Mouse (Mus musculus): Measurements from ENCODE around the gene Apol6.
"Not testable (repeated sequence)": the region's sequence is repeated elsewhere in the genome, so short reads cannot be mapped to it uniquely, and the experiment has no call there.

The Apol6 gene

GRCm38 (mm10) chr15:77054611-77055175, 10.2 kb downstream of the Apol6 start:
- no peaks in the 10 kb centered on the region for H3K36me3 ChIP-seq (ENCODE audit: insufficient read depth, low read length)
- peaks cover 85% of the 10 kb centered on the region for H3K4me1 ChIP-seq (replicated peaks; ENCODE audit: low read depth, low read length)
- TF ChIP-seq NANOG (IDR thresholded peaks at IDR 0.05; ENCODE audit: borderline replicate concordance, low read length) (no peak), POU5F1 (IDR thresholded peaks at IDR 0.05; ENCODE audit: borderline replicate concordance, low read length) (no peak)
- H3K9me3 ChIP-seq (ENCODE audit: low read length): peaks cover 18% of the 10 kb centered on the region
- no peak overlapping the region for H3K4me3 ChIP-seq (replicated peaks; ENCODE audit: low read length)
- peaks cover 6% of the 10 kb centered on the region; the same call in 1 of the 2 replicates for H3K27me3 ChIP-seq (ENCODE audit: insufficient read depth, low read length)

GRCm38 (mm10) chr15:77056001-77056790, 11.7 kb downstream of the Apol6 start:
- Histone ChIP-seq H3K36me3 (ENCODE audit: insufficient read depth, low read length) (no peaks in the 10 kb centered on the region), H3K4me1 (replicated peaks; ENCODE audit: low read depth, low read length) (peaks cover 86% of the 10 kb centered on the region), H3K27me3 (ENCODE audit: insufficient read depth, low read length) (no peaks in the 10 kb centered on the region), H3K4me3 (replicated peaks; ENCODE audit: low read length) (peak overlapping the region; percentile 70), H3K9me3 (ENCODE audit: low read length) (peaks cover 20% of the 10 kb centered on the region)
- TF ChIP-seq POU5F1 (IDR thresholded peaks at IDR 0.05; ENCODE audit: borderline replicate concordance, low read length) (no peak), CTCF (conservative IDR thresholded peaks at IDR 0.05; ENCODE audit: low read length) (no peak), NANOG (IDR thresholded peaks at IDR 0.05; ENCODE audit: borderline replicate concordance, low read length) (no peak)

GRCm38 (mm10) chr15:77056791-77057051, 12.2 kb downstream of the Apol6 start:
- peaks cover 85% of the 10 kb centered on the region for H3K4me1 ChIP-seq (replicated peaks; ENCODE audit: low read depth, low read length)
- no peak for TF ChIP-seq NANOG (IDR thresholded peaks at IDR 0.05; ENCODE audit: borderline replicate concordance, low read length)
- TF ChIP-seq POU5F1 (IDR thresholded peaks at IDR 0.05; ENCODE audit: borderline replicate concordance, low read length): no peak
- no peak for TF ChIP-seq CTCF (conservative IDR thresholded peaks at IDR 0.05; ENCODE audit: low read length)
- peaks cover 20% of the 10 kb centered on the region for H3K9me3 ChIP-seq (ENCODE audit: low read length)
- H3K27me3 ChIP-seq (ENCODE audit: insufficient read depth, low read length): no peaks in the 10 kb centered on the region
- peak overlapping the region; percentile 70 for H3K4me3 ChIP-seq (replicated peaks; ENCODE audit: low read length)
- H3K36me3 ChIP-seq (ENCODE audit: insufficient read depth, low read length): no peaks in the 10 kb centered on the region

GRCm38 (mm10) chr15:77058566-77058965, 14.0 kb downstream of the Apol6 start:
- H3K4me1 ChIP-seq (replicated peaks; ENCODE audit: low read depth, low read length): peaks cover 75% of the 10 kb centered on the region
- TF ChIP-seq CTCF (conservative IDR thresholded peaks at IDR 0.05; ENCODE audit: low read length): no peak
- TF ChIP-seq NANOG (IDR thresholded peaks at IDR 0.05; ENCODE audit: borderline replicate concordance, low read length): no peak; the same call in 1 of the 2 replicates
- TF ChIP-seq POU5F1 (IDR thresholded peaks at IDR 0.05; ENCODE audit: borderline replicate concordance, low read length): no peak

GRCm38 (mm10) chr15:77059416-77059815, 14.9 kb downstream of the Apol6 start:
- H3K4me3 ChIP-seq (replicated peaks; ENCODE audit: low read length); H3K27me3 ChIP-seq (ENCODE audit: insufficient read depth, low read length); H3K36me3 ChIP-seq (ENCODE audit: insufficient read depth, low read length): not testable (repeated sequence)

More at GRCm38 (mm10) chr15:77058566-77058965, 14.0 kb downstream of the Apol6 start:
- no peaks in the 10 kb centered on the region for H3K36me3 ChIP-seq (ENCODE audit: insufficient read depth, low read length)
- peaks cover 20% of the 10 kb centered on the region for H3K9me3 ChIP-seq (ENCODE audit: low read length)
- H3K27me3 ChIP-seq (ENCODE audit: insufficient read depth, low read length): no peaks in the 10 kb centered on the region
- H3K4me3 ChIP-seq (replicated peaks; ENCODE audit: low read length): no peak overlapping the region

GRCm38 (mm10) chr15:77062746-77063145, 18.2 kb downstream of the Apol6 start:
- H3K4me3 ChIP-seq (replicated peaks; ENCODE audit: low read length): no peak overlapping the region
- TF ChIP-seq CTCF (conservative IDR thresholded peaks at IDR 0.05; ENCODE audit: low read length) (no peak), POU5F1 (IDR thresholded peaks at IDR 0.05; ENCODE audit: borderline replicate concordance, low read length) (no peak), NANOG (IDR thresholded peaks at IDR 0.05; ENCODE audit: borderline replicate concordance, low read length) (no peak)
- no peaks in the 10 kb centered on the region for H3K27me3 ChIP-seq (ENCODE audit: insufficient read depth, low read length)
- peaks cover 20% of the 10 kb centered on the region for H3K9me3 ChIP-seq (ENCODE audit: low read length)
- no peaks in the 10 kb centered on the region for H3K36me3 ChIP-seq (ENCODE audit: insufficient read depth, low read length)
- H3K4me1 ChIP-seq (replicated peaks; ENCODE audit: low read depth, low read length): peaks cover 54% of the 10 kb centered on the region

More at GRCm38 (mm10) chr15:77059416-77059815, 14.9 kb downstream of the Apol6 start:
- Histone ChIP-seq H3K9me3 (ENCODE audit: low read length) (peaks cover 20% of the 10 kb centered on the region), H3K4me1 (replicated peaks; ENCODE audit: low read depth, low read length) (peaks cover 66% of the 10 kb centered on the region)

- Histone ChIP-seq H3K4me3 (replicated peaks; ENCODE audit: low read length) (no peak overlapping the region), H3K36me3 (ENCODE audit: insufficient read depth, low read length) (0 out of 2 replicates have a peak, but pooled peaks cover 5% of the 10 kb centered on the region), H3K9me3 (ENCODE audit: low read length) (no peaks in the 10 kb centered on the region), H3K4me1 (replicated peaks; ENCODE audit: low read depth, low read length) (peaks cover 47% of the 10 kb centered on the region), H3K27me3 (ENCODE audit: insufficient read depth, low read length) (no peaks in the 10 kb centered on the region)
- no peak for TF ChIP-seq CTCF (conservative IDR thresholded peaks at IDR 0.05; ENCODE audit: low read length)
Measured at GRCm38 (mm10) chr15:77065259-77065852, 20.8 kb downstream of the Apol6 start.

DNA sequence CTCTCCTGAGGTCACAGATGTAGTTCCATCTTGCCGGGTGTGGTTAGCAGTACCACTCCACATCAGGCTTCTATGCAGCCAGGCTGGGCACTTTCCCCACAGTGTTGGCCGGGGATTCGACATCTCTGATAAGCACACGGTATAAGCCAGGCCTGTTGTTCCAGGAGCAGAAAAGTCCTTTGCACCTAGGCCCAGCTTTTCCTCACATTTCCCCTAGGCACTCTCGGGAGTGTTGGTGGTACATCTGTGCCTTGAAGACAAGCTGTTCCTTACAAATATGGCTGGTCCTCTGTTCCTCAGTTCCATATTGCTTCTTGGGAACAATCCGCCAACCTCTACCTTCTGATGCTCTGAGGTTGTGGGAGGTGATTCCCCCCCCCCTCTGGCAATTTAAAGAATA, 21.7 kb downstream of the Apol6 start:
- Histone ChIP-seq H3K9me3 (ENCODE audit: low read length) (no peaks in the 10 kb centered on the region), H3K4me3 (replicated peaks; ENCODE audit: low read length) (no peak overlapping the region), H3K27me3 (ENCODE audit: insufficient read depth, low read length) (no peaks in the 10 kb centered on the region), H3K4me1 (replicated peaks; ENCODE audit: low read depth, low read length) (peaks cover 49% of the 10 kb centered on the region), H3K36me3 (ENCODE audit: insufficient read depth, low read length) (0 out of 2 replicates have a peak, but pooled peaks cover 5% of the 10 kb centered on the region)
- TF ChIP-seq CTCF (conservative IDR thresholded peaks at IDR 0.05; ENCODE audit: low read length): no peak
- TF ChIP-seq NANOG (IDR thresholded peaks at IDR 0.05; ENCODE audit: borderline replicate concordance, low read length): no peak
- no peak for TF ChIP-seq POU5F1 (IDR thresholded peaks at IDR 0.05; ENCODE audit: borderline replicate concordance, low read length)
